ENCODE assay signal across 22 mouse cellular contexts in the genomic region with DNA sequence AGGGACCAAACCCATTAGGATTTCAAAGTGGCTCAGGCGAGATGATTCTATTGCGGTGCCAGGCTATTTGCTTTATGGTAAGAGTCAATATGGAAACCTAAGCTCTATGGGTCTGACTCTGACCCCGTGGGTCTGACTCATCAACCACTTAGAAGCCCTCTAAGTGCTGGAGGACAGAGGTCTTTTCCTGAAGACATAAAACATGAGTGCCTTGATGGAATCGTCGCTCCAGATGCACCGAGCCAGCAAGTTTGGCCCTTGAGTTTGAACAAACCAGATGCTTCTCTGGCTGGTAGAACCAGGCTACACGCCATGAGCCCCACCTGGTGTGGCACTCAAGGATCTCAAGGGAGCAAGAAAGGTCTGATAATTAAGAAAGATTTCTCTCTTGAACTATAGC.
"Had no signal": no experiment of that assay in that cellular context is flagged by ENCODE, and none has a peak within 500 bp of the region (broad histone marks: within the 10 kb centered on the region; RNA-seq: fewer than 3 reads in every experiment).

No protein-coding gene starts in this region.

- DNase-seq: gastrocnemius, adult 2 months; gastrocnemius, postnatal 10 days; gastrocnemius, postnatal 25 days; heart, adult 18-20 months; heart, postnatal 10 days; heart, postnatal 4 days; kidney, adult 18-20 months; kidney, adult 8-10 months; kidney, postnatal 10 days; kidney, postnatal 25 days; kidney, postnatal 4 days; liver; liver, embryonic 13.5 days had no signal

- H3K36me3 ChIP-seq: heart, embryonic 10.5 days; heart, embryonic 12.5 days; hindbrain, embryonic 10.5 days; hindbrain, embryonic 12.5 days; intestine, embryonic 15.5 days; limb, embryonic 10.5 days; limb, embryonic 12.5 days; liver, embryonic 13.5 days had no signal

- H3K27me3 ChIP-seq: heart, embryonic 12.5 days; hindbrain, embryonic 12.5 days; intestine, embryonic 15.5 days; limb, embryonic 12.5 days; liver, embryonic 13.5 days had no signal

- H3K4me3 ChIP-seq: gastrocnemius, adult 2 months; heart, embryonic 10.5 days; heart, embryonic 12.5 days; hindbrain, embryonic 10.5 days; hindbrain, embryonic 12.5 days; intestine, embryonic 15.5 days; layer of hippocampus, adult 2 months; left cerebral cortex, adult 2 months; limb, embryonic 10.5 days; limb, embryonic 12.5 days; liver, embryonic 13.5 days had no signal
